Mouse (Mus musculus) liver, adult 2 months (tissue): ENCODE measurements around the gene Mylk. TPM values are rescaled to one million over a fixed set of nuclear protein-coding genes. Genes with fewer than 3 reads are reported as not detected.

Experiments used
- DNase-seq: peaks from one replicate; pipeline ENCODE4 v3.0.0-alpha.2; 2011; ENCODE audit warnings: low read depth, low spot score; ENCODE audit errors: extremely low read depth
- H3K27ac ChIP-seq: fragments of 200-500 bp; replicated peaks from 2 replicates; pipeline ENCODE4 v1.5.1; 2012; ENCODE audit warnings: low read depth, mild to moderate bottlenecking, control low read depth, inconsistent platforms, low read length; ENCODE audit not compliant: insufficient read depth
- H3K27me3 ChIP-seq: fragments of 200-500 bp; 2 replicates; pipeline ENCODE4 v1.6.1; 2012; ENCODE audit warnings: mild to moderate bottlenecking, moderate library complexity, low read length, inconsistent platforms; ENCODE audit not compliant: control insufficient read depth, insufficient read depth
- H3K36me3 ChIP-seq: fragments of 200-500 bp; 2 replicates; pipeline ENCODE4 v1.6.1; 2012; ENCODE audit warnings: low read length, inconsistent platforms; ENCODE audit not compliant: control insufficient read depth, insufficient read depth
- H3K4me1 ChIP-seq: fragments of 200-500 bp; 2 replicates; pipeline ENCODE4 v1.6.1; 2011; ENCODE audit warnings: low read length; ENCODE audit not compliant: control insufficient read depth, insufficient read depth
- H3K4me3 ChIP-seq: fragments of 200-500 bp; 2 replicates; pipeline ENCODE4 v1.5.1; 2011; ENCODE audit warnings: low read depth, mild to moderate bottlenecking, control low read depth, low read length, moderate library complexity; ENCODE audit not compliant: insufficient read depth
- H3K79me2 ChIP-seq: fragments of 200-500 bp; 2 replicates; pipeline ENCODE4 v1.6.1; 2012; ENCODE audit warnings: inconsistent platforms, mild to moderate bottlenecking, low read length, moderate library complexity; ENCODE audit not compliant: control insufficient read depth, insufficient read depth
- H3K9ac ChIP-seq: fragments of 200-500 bp; 2 replicates; pipeline ENCODE4 v1.6.1; 2012; ENCODE audit warnings: low read depth, mild to moderate bottlenecking, control low read depth, inconsistent platforms, low read length
- CTCF ChIP-seq: fragments of 200-500 bp; IDR thresholded peaks from 2 replicates; pipeline ENCODE4 v1.5.1; 2011; ENCODE audit warnings: low read depth, low read length, control low read depth
- POLR2A ChIP-seq: fragments of 200-500 bp; IDR thresholded peaks from 2 replicates; pipeline ENCODE4 v1.6.1; 2011; ENCODE audit warnings: low read length, control low read depth; ENCODE audit not compliant: insufficient read depth; ENCODE audit errors: extremely low read depth
- WGBS: fragments of 180-500 bp; shearing (Covaris S2); methylation state at CpG from one replicate; pipeline ENCODE4 v1.1.7; 2018; 5-methylcytosine and 5-hydroxymethylcytosine counted together
- polyA plus RNA-seq: library from polyadenylated mRNA; depleted of rRNA; stranded (reverse); fragments of >200 nt; gene quantifications from 2 replicates; pipeline ENCODE4 v1.2.3, GENCODE M21; 2012
- total RNA-seq: library from RNA; depleted of rRNA; stranded (reverse); fragments of >200 nt; gene quantifications from 2 replicates; pipeline ENCODE4 v1.2.3, GENCODE M21; 2014

Mylk gene
- total and polyA plus RNA-seq, 2 experiments: 33.0 to 37.7 TPM

- DNase-seq: peak; percentile 82
- Histone ChIP-seq H3K27me3 (no peaks in the 10 kb centered on the region), H3K4me3 (peak within 1 kb of the TSS; percentile 92), H3K27ac (peak within 1 kb of the TSS; percentile 82), H3K4me1 (peaks cover 3% of the 10 kb centered on the region; the same call in 1 of the 2 replicates), H3K9ac (peak within 1 kb of the TSS; percentile 96), H3K79me2 (peaks cover 3% of the 10 kb centered on the region; the same call in 1 of the 2 replicates), H3K36me3 (peaks cover 7% of the 10 kb centered on the region; the same call in 1 of the 2 replicates)
- WGBS: under 1% methylated on average over 73 of the region's 97 CpGs
- TF ChIP-seq POLR2A: peak; percentile 94
- TF ChIP-seq CTCF: no peak
Measured at GRCm38 (mm10) chr16:35022242-35023137, 277.5 kb downstream of the Mylk start, which contains the start of gene Hacd2. Gene Hacd2, plus strand, starts transcription at chr16:35022428.

- WGBS: 11% methylated on average over 8 of the region's 8 CpGs
- Histone ChIP-seq H3K36me3 (peaks cover 7% of the 10 kb centered on the region; the same call in 1 of the 2 replicates), H3K4me3 (peak overlapping the region; percentile 92)
Measured at GRCm38 (mm10) chr16:35023138-35023735, 278.2 kb downstream of the Mylk start.

GRCm38 (mm10) chr16:35024300-35024699, 279.3 kb downstream of the Mylk start:
- WGBS: 89% methylated on average over 5 of the region's 5 CpGs
- Histone ChIP-seq H3K4me3 (no peak overlapping the region), H3K27me3 (no peaks in the 10 kb centered on the region), H3K4me1 (peaks cover 3% of the 10 kb centered on the region; the same call in 1 of the 2 replicates), H3K36me3 (peaks cover 15% of the 10 kb centered on the region), H3K27ac (no peak overlapping the region), H3K9ac (no peak overlapping the region), H3K79me2 (peaks cover 3% of the 10 kb centered on the region; the same call in 1 of the 2 replicates)
- TF ChIP-seq POLR2A (no peak), CTCF (peak; percentile 47)
- no peak for DNase-seq

More at GRCm38 (mm10) chr16:35023138-35023735, 278.2 kb downstream of the Mylk start:
- Histone ChIP-seq H3K4me1 (peaks cover 3% of the 10 kb centered on the region; the same call in 1 of the 2 replicates), H3K27me3 (no peaks in the 10 kb centered on the region), H3K79me2 (peaks cover 3% of the 10 kb centered on the region; the same call in 1 of the 2 replicates), H3K9ac (peak overlapping the region; percentile 96), H3K27ac (peak overlapping the region; percentile 82; the same call in 1 of the 2 replicates)
- DNase-seq: peak; percentile 63
- TF ChIP-seq CTCF (no peak), POLR2A (no peak)

- no peak for TF ChIP-seq CTCF
- TF ChIP-seq POLR2A: no peak
- 94% methylated on average over 4 of the region's 4 CpGs for WGBS
- no peak for DNase-seq
- H3K4me3 ChIP-seq: no peak overlapping the region
- H3K9ac ChIP-seq: no peak overlapping the region
- peaks cover 3% of the 10 kb centered on the region; the same call in 1 of the 2 replicates for H3K79me2 ChIP-seq
- H3K36me3 ChIP-seq: peaks cover 21% of the 10 kb centered on the region
- H3K4me1 ChIP-seq: peaks cover 3% of the 10 kb centered on the region; the same call in 1 of the 2 replicates
- H3K27ac ChIP-seq: no peak overlapping the region
- H3K27me3 ChIP-seq: no peaks in the 10 kb centered on the region
Measured at GRCm38 (mm10) chr16:35025347-35025746, 280.3 kb downstream of the Mylk start.

- no peak for TF ChIP-seq CTCF
- TF ChIP-seq POLR2A: no peak
- Histone ChIP-seq H3K36me3 (peaks cover 17% of the 10 kb centered on the region), H3K4me1 (peaks cover 21% of the 10 kb centered on the region), H3K27me3 (no peaks in the 10 kb centered on the region), H3K27ac (peak overlapping the region; percentile 31; the same call in 1 of the 2 replicates), H3K79me2 (peaks cover 21% of the 10 kb centered on the region; the same call in 1 of the 2 replicates), H3K9ac (no peak overlapping the region), H3K4me3 (no peak overlapping the region)
- 38% methylated on average over 3 of the region's 3 CpGs for WGBS
- peak; percentile 57 for DNase-seq
Measured at GRCm38 (mm10) chr16:35033241-35033640, 288.2 kb downstream of the Mylk start.
